Mouse (Mus musculus) v-Abl transformed pro-B cells (cell line): ENCODE results near the gene Limch1.

ENCODE experiments used
- in situ Hi-C, 2 experiments: fragments of 400-800 bp; cut with MboI; formaldehyde crosslinking; loops; one replicate each; pipeline ENCODE4 v1.15.1; 2025; ENCODE audit not compliant: unreplicated experiment in 2 of 2

The Limch1 gene

GRCm38 (mm10) chr5:66913791-66914190 lies 168.2 kb downstream of the Limch1 start:
- in situ Hi-C loops: no loop called here

- in situ Hi-C loops: no loop called here
Observed at GRCm38 (mm10) chr5:66917353-66918315, 172.0 kb downstream of the Limch1 start.

- in situ Hi-C loops: no loop called here
Observed at GRCm38 (mm10) chr5:66918316-66919305, 173.0 kb downstream of the Limch1 start.

GRCm38 (mm10) chr5:66922582-66922981 lies 177.0 kb downstream of the Limch1 start:
- in situ Hi-C loops: no loop called here

- in situ Hi-C loops: no loop called here
Observed at GRCm38 (mm10) chr5:66929291-66929690, 183.7 kb downstream of the Limch1 start.

- in situ Hi-C loops: no loop called here
Observed at GRCm38 (mm10) chr5:66933134-66933804, 187.6 kb downstream of the Limch1 start.

- in situ Hi-C loops: no loop called here
Observed at GRCm38 (mm10) chr5:66934585-66934984, 189.0 kb downstream of the Limch1 start.

GRCm38 (mm10) chr5:66937376-66937775 lies 191.7 kb downstream of the Limch1 start:
- in situ Hi-C loops: no loop called here

- in situ Hi-C loops: no loop called here
Observed at GRCm38 (mm10) chr5:66941710-66942450, 196.3 kb downstream of the Limch1 start.

- in situ Hi-C loops: no loop called here
Observed at GRCm38 (mm10) chr5:66942922-66943321, 197.3 kb downstream of the Limch1 start.

- in situ Hi-C loops: no loop called here
Observed at GRCm38 (mm10) chr5:66943521-66943920, 197.9 kb downstream of the Limch1 start.

GRCm38 (mm10) chr5:66947958-66948357 lies 202.3 kb downstream of the Limch1 start:
- in situ Hi-C loops: no loop called here

- in situ Hi-C loops: no loop called here
Observed at GRCm38 (mm10) chr5:66949098-66949692, 203.6 kb downstream of the Limch1 start.

GRCm38 (mm10) chr5:66953375-66953774 lies 207.7 kb downstream of the Limch1 start:
- in situ Hi-C loops: no loop called here

- in situ Hi-C loops: no loop called here
Observed at GRCm38 (mm10) chr5:66953971-66954644, 208.5 kb downstream of the Limch1 start.

GRCm38 (mm10) chr5:66955245-66955644 lies 209.6 kb downstream of the Limch1 start:
- in situ Hi-C loops: no loop called here

- in situ Hi-C loops: no loop called here
Observed at GRCm38 (mm10) chr5:66957656-66958055, 212.0 kb downstream of the Limch1 start.

GRCm38 (mm10) chr5:66958118-66958517 lies 212.5 kb downstream of the Limch1 start:
- in situ Hi-C loops: no loop called here

GRCm38 (mm10) chr5:66959968-66960367 lies 214.3 kb downstream of the Limch1 start:
- in situ Hi-C loops: no loop called here
